Mouse (Mus musculus): Measurements from ENCODE around the gene Gm17018. TPM values are rescaled to one million over a fixed set of nuclear protein-coding genes. Genes with fewer than 3 reads are reported as not detected.

Gm17018 gene
- polyA plus RNA-seq, 1 experiment = 21.2 TPM

DNA sequence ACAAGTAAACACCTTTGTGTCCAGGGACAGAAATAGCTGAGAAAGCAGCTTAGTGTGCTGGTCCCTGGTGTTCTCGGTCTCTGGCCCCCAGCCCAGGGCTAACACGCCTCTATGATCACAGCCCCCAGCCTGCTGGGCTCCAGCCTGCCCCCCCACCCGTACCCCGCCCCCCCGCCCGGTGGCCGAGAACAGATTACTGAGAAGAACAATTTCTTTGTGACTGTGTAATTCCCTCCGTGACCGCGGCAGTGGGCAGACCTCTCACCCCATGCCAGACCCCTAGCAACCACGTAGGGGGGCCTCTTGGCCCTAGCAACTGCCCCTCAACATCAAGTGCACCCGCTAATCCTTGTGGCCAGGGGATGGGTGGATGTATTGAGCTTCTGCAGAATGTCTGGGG, 19.8 kb downstream of the Gm17018 start:
- TF ChIP-seq CTCF (IDR thresholded peaks at IDR 0.05; ENCODE audit: control insufficient read depth, insufficient read depth, insufficient replicate concordance, low read depth, low read length) (no peak), POLR2A (IDR thresholded peaks at IDR 0.05; ENCODE audit: control insufficient read depth, low read depth, low read length) (no peak)
- Histone ChIP-seq H3K4me3 (ENCODE audit: control insufficient read depth, low read depth, low read length) (no peak overlapping the region), H3K4me1 (ENCODE audit: control insufficient read depth, insufficient read depth, low read length) (no peaks in the 10 kb centered on the region; the same call in 1 of the 2 replicates), H3K36me3 (ENCODE audit: control insufficient read depth, insufficient read depth, low read length) (no peaks in the 10 kb centered on the region; the same call in 1 of the 2 replicates), H3K27me3 (ENCODE audit: control insufficient read depth, insufficient read depth, low read length) (no peaks in the 10 kb centered on the region), H3K27ac (ENCODE audit: control insufficient read depth, insufficient read depth, low read depth, low read length) (peak overlapping the region; percentile 56)

GRCm38 (mm10) chr19:45581257-45581656, 20.8 kb downstream of the Gm17018 start:
- peak; percentile 77; the same call in 1 of the 2 replicates for TF ChIP-seq CTCF (IDR thresholded peaks at IDR 0.05; ENCODE audit: control insufficient read depth, insufficient read depth, insufficient replicate concordance, low read depth, low read length)
- TF ChIP-seq POLR2A (IDR thresholded peaks at IDR 0.05; ENCODE audit: control insufficient read depth, low read depth, low read length) = no peak
- Histone ChIP-seq H3K4me3 (ENCODE audit: control insufficient read depth, low read depth, low read length) (no peak overlapping the region), H3K27me3 (ENCODE audit: control insufficient read depth, insufficient read depth, low read length) (no peaks in the 10 kb centered on the region), H3K27ac (ENCODE audit: control insufficient read depth, insufficient read depth, low read depth, low read length) (no peak overlapping the region), H3K4me1 (ENCODE audit: control insufficient read depth, insufficient read depth, low read length) (no peaks in the 10 kb centered on the region; the same call in 1 of the 2 replicates), H3K36me3 (ENCODE audit: control insufficient read depth, insufficient read depth, low read length) (no peaks in the 10 kb centered on the region; the same call in 1 of the 2 replicates)

GRCm38 (mm10) chr19:45582161-45582560, 21.7 kb downstream of the Gm17018 start:
- H3K4me1 ChIP-seq (ENCODE audit: control insufficient read depth, insufficient read depth, low read length) = no peaks in the 10 kb centered on the region; the same call in 1 of the 2 replicates
- no peak overlapping the region for H3K27ac ChIP-seq (ENCODE audit: control insufficient read depth, insufficient read depth, low read depth, low read length)
- no peak overlapping the region for H3K4me3 ChIP-seq (ENCODE audit: control insufficient read depth, low read depth, low read length)
- no peaks in the 10 kb centered on the region for H3K27me3 ChIP-seq (ENCODE audit: control insufficient read depth, insufficient read depth, low read length)
- H3K36me3 ChIP-seq (ENCODE audit: control insufficient read depth, insufficient read depth, low read length) = no peaks in the 10 kb centered on the region; the same call in 1 of the 2 replicates
- TF ChIP-seq POLR2A (IDR thresholded peaks at IDR 0.05; ENCODE audit: control insufficient read depth, low read depth, low read length) (no peak), CTCF (IDR thresholded peaks at IDR 0.05; ENCODE audit: control insufficient read depth, insufficient read depth, insufficient replicate concordance, low read depth, low read length) (no peak)

DNA sequence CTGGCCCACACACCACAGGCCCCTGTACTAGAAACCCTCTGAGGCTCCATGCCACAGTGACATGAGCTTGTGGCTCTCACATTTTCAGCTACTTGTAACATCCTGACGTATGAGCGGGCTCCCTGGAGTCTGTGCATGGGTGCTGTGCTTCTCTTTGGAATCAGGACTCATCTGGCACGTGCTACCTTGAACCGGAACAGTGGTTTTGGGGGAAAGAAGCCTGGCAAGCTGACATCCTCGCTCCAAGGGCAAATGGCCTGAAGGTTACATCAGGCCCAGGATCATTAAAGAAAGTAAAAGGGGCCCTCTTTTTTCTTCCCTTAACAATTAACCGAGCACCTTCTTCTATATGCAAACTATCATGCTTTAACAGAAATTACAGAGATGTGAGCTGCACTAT, 22.7 kb downstream of the Gm17018 start:
- Histone ChIP-seq H3K27ac (ENCODE audit: control insufficient read depth, insufficient read depth, low read depth, low read length) (no peak overlapping the region), H3K27me3 (ENCODE audit: control insufficient read depth, insufficient read depth, low read length) (no peaks in the 10 kb centered on the region), H3K4me3 (ENCODE audit: control insufficient read depth, low read depth, low read length) (no peak overlapping the region), H3K36me3 (ENCODE audit: control insufficient read depth, insufficient read depth, low read length) (no peaks in the 10 kb centered on the region; the same call in 1 of the 2 replicates), H3K4me1 (ENCODE audit: control insufficient read depth, insufficient read depth, low read length) (no peaks in the 10 kb centered on the region; the same call in 1 of the 2 replicates)
- no peak for TF ChIP-seq POLR2A (IDR thresholded peaks at IDR 0.05; ENCODE audit: control insufficient read depth, low read depth, low read length)
- TF ChIP-seq CTCF (IDR thresholded peaks at IDR 0.05; ENCODE audit: control insufficient read depth, insufficient read depth, insufficient replicate concordance, low read depth, low read length) = no peak

- Histone ChIP-seq H3K4me3 (ENCODE audit: control insufficient read depth, low read depth, low read length) (no peak overlapping the region), H3K27ac (ENCODE audit: control insufficient read depth, insufficient read depth, low read depth, low read length) (no peak overlapping the region), H3K27me3 (ENCODE audit: control insufficient read depth, insufficient read depth, low read length) (no peaks in the 10 kb centered on the region), H3K4me1 (ENCODE audit: control insufficient read depth, insufficient read depth, low read length) (no peaks in the 10 kb centered on the region; the same call in 1 of the 2 replicates), H3K36me3 (ENCODE audit: control insufficient read depth, insufficient read depth, low read length) (no peaks in the 10 kb centered on the region; the same call in 1 of the 2 replicates)
- TF ChIP-seq POLR2A (IDR thresholded peaks at IDR 0.05; ENCODE audit: control insufficient read depth, low read depth, low read length) = no peak
- TF ChIP-seq CTCF (IDR thresholded peaks at IDR 0.05; ENCODE audit: control insufficient read depth, insufficient read depth, insufficient replicate concordance, low read depth, low read length) = no peak
These were observed 24.6 kb downstream of the Gm17018 start for GRCm38 (mm10) chr19:45584856-45585620.

DNA sequence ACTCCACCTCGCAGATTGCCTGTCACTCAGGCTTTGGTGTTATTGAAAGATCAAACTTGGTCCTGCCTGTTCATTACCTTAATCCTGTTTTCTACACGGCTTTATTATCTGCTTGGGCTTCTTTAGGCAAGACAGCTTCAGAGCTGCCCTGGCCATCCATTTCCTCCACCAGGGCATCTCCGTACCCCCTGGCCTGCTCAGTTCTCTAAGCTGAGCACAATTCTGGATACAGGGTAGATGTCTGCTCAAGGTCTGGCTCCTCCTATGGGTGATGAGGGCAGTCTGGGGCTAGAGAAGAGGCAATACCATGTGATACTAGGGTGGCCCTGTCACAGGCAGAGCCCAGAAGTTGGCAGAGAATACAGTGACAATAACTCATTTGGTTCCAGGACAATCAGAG, 26.4 kb downstream of the Gm17018 start:
- Histone ChIP-seq H3K27ac (ENCODE audit: control insufficient read depth, insufficient read depth, low read depth, low read length) (no peak overlapping the region), H3K27me3 (ENCODE audit: control insufficient read depth, insufficient read depth, low read length) (no peaks in the 10 kb centered on the region), H3K4me3 (ENCODE audit: control insufficient read depth, low read depth, low read length) (no peak overlapping the region), H3K4me1 (ENCODE audit: control insufficient read depth, insufficient read depth, low read length) (no peaks in the 10 kb centered on the region), H3K36me3 (ENCODE audit: control insufficient read depth, insufficient read depth, low read length) (no peaks in the 10 kb centered on the region; the same call in 1 of the 2 replicates)
- TF ChIP-seq CTCF (IDR thresholded peaks at IDR 0.05; ENCODE audit: control insufficient read depth, insufficient read depth, insufficient replicate concordance, low read depth, low read length) (no peak), POLR2A (IDR thresholded peaks at IDR 0.05; ENCODE audit: control insufficient read depth, low read depth, low read length) (no peak)

DNA sequence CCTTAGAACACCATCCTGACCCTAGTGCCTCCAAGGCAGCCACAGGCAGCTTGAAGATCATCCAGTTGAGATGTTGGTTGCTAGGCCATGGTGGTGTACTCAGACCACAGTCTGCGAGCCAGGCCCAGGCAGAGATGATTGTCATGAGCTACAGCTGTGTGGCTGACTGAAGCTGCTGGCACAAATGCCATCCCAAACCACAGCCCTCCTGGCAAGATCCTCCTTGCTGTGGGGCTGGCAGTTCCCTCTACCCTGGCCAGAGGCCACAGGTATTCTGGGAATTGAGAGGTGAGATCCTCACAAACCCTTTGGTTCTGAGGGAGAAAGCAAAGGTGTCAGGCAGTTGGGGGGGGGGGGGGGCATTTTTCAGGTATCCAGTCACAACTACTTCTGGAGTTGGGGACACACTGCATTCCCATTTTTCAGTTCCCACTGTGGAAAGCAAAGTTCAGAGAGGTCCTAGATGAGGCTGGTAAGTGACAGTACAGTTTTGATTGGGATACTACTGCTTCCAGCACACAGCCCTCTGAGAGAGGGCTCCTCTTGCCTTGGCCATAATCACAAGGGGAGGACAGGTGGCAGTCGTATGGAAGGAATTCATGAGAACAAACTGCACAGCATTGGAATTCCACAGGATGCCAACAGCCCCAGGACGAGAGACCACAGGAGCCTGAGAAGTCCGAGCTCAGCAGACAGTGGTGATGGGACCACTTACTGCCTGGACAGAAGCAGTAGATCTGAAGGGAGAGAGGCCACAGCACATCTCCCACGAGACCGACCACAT, 27.3 kb downstream of the Gm17018 start:
- H3K27ac ChIP-seq (ENCODE audit: control insufficient read depth, insufficient read depth, low read depth, low read length) = no peak overlapping the region
- H3K4me1 ChIP-seq (ENCODE audit: control insufficient read depth, insufficient read depth, low read length) = no peaks in the 10 kb centered on the region
- TF ChIP-seq CTCF (IDR thresholded peaks at IDR 0.05; ENCODE audit: control insufficient read depth, insufficient read depth, insufficient replicate concordance, low read depth, low read length) (no peak), POLR2A (IDR thresholded peaks at IDR 0.05; ENCODE audit: control insufficient read depth, low read depth, low read length) (no peak)
- H3K4me3 ChIP-seq (ENCODE audit: control insufficient read depth, low read depth, low read length) = no peak overlapping the region
- H3K27me3 ChIP-seq (ENCODE audit: control insufficient read depth, insufficient read depth, low read length) = no peaks in the 10 kb centered on the region
- H3K36me3 ChIP-seq (ENCODE audit: control insufficient read depth, insufficient read depth, low read length) = no peaks in the 10 kb centered on the region

Measured in testis, adult 2 months (tissue).